Comparison of ENCODE assay signal across 8 mouse cellular contexts in the genomic region with DNA sequence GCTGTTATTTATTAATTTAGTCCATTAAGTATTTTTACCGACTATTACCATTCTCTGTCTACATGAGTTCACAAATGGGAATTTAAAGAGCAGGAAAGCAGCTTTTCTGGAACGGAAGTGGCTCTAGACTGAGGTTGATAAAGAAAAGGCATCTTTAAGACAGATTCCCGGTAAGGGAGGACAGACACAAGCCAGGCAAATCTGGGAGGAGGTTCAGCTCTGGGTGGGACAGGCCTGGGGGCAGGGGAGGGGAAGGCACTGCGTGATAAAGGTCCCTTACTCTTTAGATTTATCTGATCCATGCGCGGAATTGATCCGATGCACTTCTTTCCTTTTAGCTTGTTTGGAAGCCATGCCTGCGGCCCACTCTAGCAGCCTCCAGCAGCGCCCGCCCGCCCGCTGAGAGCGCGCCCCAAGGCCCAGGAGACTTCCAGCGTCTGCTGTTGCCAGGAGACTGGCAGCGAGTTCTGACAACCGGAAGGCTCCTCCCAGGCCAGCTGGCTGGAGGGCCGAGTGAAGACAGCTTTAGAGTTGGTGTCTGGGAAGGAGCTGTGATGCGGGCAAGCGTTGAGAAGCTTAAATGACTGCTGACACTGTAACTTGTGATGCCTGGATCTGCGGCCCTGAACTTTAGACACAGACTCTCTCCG. TPM values are rescaled to one million over a fixed set of nuclear protein-coding genes. Genes with fewer than 3 reads are reported as not detected.
DNase-seq lines count a peak whose midpoint lies in the region; ATAC-seq lines count a peak whose summit lies in the region.

A gene (minus strand): TSS at position 366 of the 650 bp plus-strand sequence.

- no peaks in the 10 kb centered on the region for H3K27me3 ChIP-seq in forebrain, embryonic 10.5 days (ENCODE audit: poor library complexity, severe bottlenecking)
- H3K27me3 ChIP-seq in heart, embryonic 11.5 days (ENCODE audit: control insufficient read depth, insufficient read depth, low read length) = peaks cover 7% of the 10 kb centered on the region; the same call in 1 of the 2 replicates
- no peaks in the 10 kb centered on the region for H3K27me3 ChIP-seq in kidney, embryonic 14.5 days (ENCODE audit: control insufficient read depth, insufficient read depth, low read length)
- no peaks in the 10 kb centered on the region for H3K27me3 ChIP-seq in limb, embryonic 11.5 days (ENCODE audit: control insufficient read depth, insufficient read depth, low read length)

- peak within 1 kb of the TSS; percentile 12; the same call in 1 of the 2 replicates for H3K9ac ChIP-seq in heart, embryonic 11.5 days (ENCODE audit: low read depth, low read length)
- H3K9ac ChIP-seq in kidney, embryonic 14.5 days (ENCODE audit: low read depth, low read length) = peak within 1 kb of the TSS; percentile 37
- H3K9ac ChIP-seq in limb, embryonic 11.5 days (ENCODE audit: low read length) = no peak within 1 kb of the TSS

- H3K4me1 ChIP-seq in forebrain, embryonic 10.5 days = peaks cover 16% of the 10 kb centered on the region
- peaks cover 3% of the 10 kb centered on the region; the same call in 1 of the 2 replicates for H3K4me1 ChIP-seq in heart, embryonic 11.5 days (ENCODE audit: control insufficient read depth, insufficient read depth, low read length)
- H3K4me1 ChIP-seq in kidney, embryonic 14.5 days (ENCODE audit: control insufficient read depth, insufficient read depth, low read length) = peaks cover 8% of the 10 kb centered on the region; the same call in 1 of the 2 replicates
- H3K4me1 ChIP-seq in limb, embryonic 11.5 days (ENCODE audit: control insufficient read depth, insufficient read depth, low read length) = peaks cover 5% of the 10 kb centered on the region

- H3K36me3 ChIP-seq in forebrain, embryonic 10.5 days (replicated peaks) = no peaks in the 10 kb centered on the region
- no peaks in the 10 kb centered on the region for H3K36me3 ChIP-seq in heart, embryonic 11.5 days (ENCODE audit: control insufficient read depth, insufficient read depth, low read length)
- H3K36me3 ChIP-seq in kidney, embryonic 14.5 days (ENCODE audit: control insufficient read depth, insufficient read depth, low read length) = no peaks in the 10 kb centered on the region
- no peaks in the 10 kb centered on the region for H3K36me3 ChIP-seq in limb, embryonic 11.5 days (ENCODE audit: control insufficient read depth, insufficient read depth, low read length)

- 8% methylated on average over 22 of the region's 22 CpGs for WGBS in forebrain, embryonic 10.5 days
- WGBS in heart, embryonic 11.5 days (ENCODE audit: insufficient replicate concordance) = 2% methylated on average over 22 of the region's 22 CpGs
- WGBS in kidney, embryonic 14.5 days = 8% methylated on average over 22 of the region's 22 CpGs
- WGBS in limb, embryonic 11.5 days = 6% methylated on average over 22 of the region's 22 CpGs

- H3K27ac ChIP-seq in forebrain, embryonic 10.5 days = peak within 1 kb of the TSS; percentile 63; the same call in 1 of the 2 replicates
- H3K27ac ChIP-seq in heart, embryonic 11.5 days (ENCODE audit: low read depth, low read length) = no peak within 1 kb of the TSS
- H3K27ac ChIP-seq in kidney, embryonic 14.5 days (ENCODE audit: low read depth, low read length) = no peak within 1 kb of the TSS
- no peak within 1 kb of the TSS for H3K27ac ChIP-seq in limb, embryonic 11.5 days (replicated peaks; ENCODE audit: low read depth, low read length)

- DNase-seq in c-Kit-positive CD71-negative TER-119-negative erythroid progenitor cells, embryonic 14.5 days (ENCODE audit: low read depth) = peak; percentile 34
- peak; percentile 37 for DNase-seq in forebrain, embryonic 10.5 days (ENCODE audit: extremely low spot score, low spot score)
- peak; percentile 59 for DNase-seq in limb, embryonic 11.5 days (ENCODE audit: low spot score)
- DNase-seq in mesoderm, embryonic 11.5 days (ENCODE audit: low read depth, low spot score) = peak; percentile 76
- DNase-seq in skeletal muscle tissue, adult 2 months (ENCODE audit: low read depth, low spot score) = peak; percentile 74
- DNase-seq in T-cell, adult 2 months (ENCODE audit: low spot score) = no peak

- H3K4me3 ChIP-seq in forebrain, embryonic 10.5 days = peak within 1 kb of the TSS; percentile 45
- peak within 1 kb of the TSS; percentile 28 for H3K4me3 ChIP-seq in heart, embryonic 11.5 days (ENCODE audit: low read depth, low read length)
- peak within 1 kb of the TSS; percentile 23; the same call in 1 of the 2 replicates for H3K4me3 ChIP-seq in kidney, embryonic 14.5 days (ENCODE audit: low read length)
- H3K4me3 ChIP-seq in limb, embryonic 11.5 days (ENCODE audit: low read depth, low read length) = no peak within 1 kb of the TSS

- ATAC-seq in heart, embryonic 11.5 days (replicated peaks; ENCODE audit: insufficient number of reproducible peaks, low FRiP score, low TSS enrichment) = peak; percentile 87
- peak; percentile 99 for ATAC-seq in kidney, embryonic 14.5 days (ENCODE audit: low FRiP score, low TSS enrichment)
- ATAC-seq in limb, embryonic 11.5 days (ENCODE audit: insufficient number of reproducible peaks, low FRiP score, low TSS enrichment, low read depth) = peak; percentile 75; the same call in 1 of the 2 replicates

- H3K9me3 ChIP-seq in forebrain, embryonic 10.5 days = no peaks in the 10 kb centered on the region
- no peaks in the 10 kb centered on the region for H3K9me3 ChIP-seq in heart, embryonic 11.5 days (replicated peaks; ENCODE audit: control insufficient read depth, low read length)
- no peaks in the 10 kb centered on the region for H3K9me3 ChIP-seq in kidney, embryonic 14.5 days (ENCODE audit: control insufficient read depth, low read length)
- no peaks in the 10 kb centered on the region for H3K9me3 ChIP-seq in limb, embryonic 11.5 days (ENCODE audit: control insufficient read depth, low read length)

- peak within 1 kb of the TSS; percentile 61 for H3K4me2 ChIP-seq in heart, embryonic 11.5 days
- H3K4me2 ChIP-seq in kidney, embryonic 14.5 days (replicated peaks; ENCODE audit: low read depth, low read length) = peak within 1 kb of the TSS; percentile 46
- peak within 1 kb of the TSS; percentile 31 for H3K4me2 ChIP-seq in limb, embryonic 11.5 days (ENCODE audit: low read depth, severe bottlenecking)

RNA-seq across cellular contexts. Expression of the gene that starts here (rescaled TPM):
- 0.11 and 0.19 TPM in 2 replicates for polyA plus RNA-seq in forebrain, embryonic 10.5 days (2016; fragmentation: Nextera tagmentation; extraction: Ambion mirVana)
- polyA plus RNA-seq in heart, embryonic 11.5 days (2014; fragmentation: Nextera tagmentation; extraction: Ambion mirVana) = 0.14 and 0.24 TPM in 2 replicates
- 0.07 and 0.08 TPM in 2 replicates for polyA plus RNA-seq in kidney, embryonic 14.5 days (2014; fragmentation: Nextera tagmentation; extraction: Ambion mirVana)
- 0.32 and 0.38 TPM in 2 replicates for polyA plus RNA-seq in limb, embryonic 11.5 days (2014; fragmentation: Nextera tagmentation; extraction: Ambion mirVana)

Comparison
In these comparisons a context has a peak if more than half of its experiments do, and no peak if none do; other contexts are left out.
1. Peak in DNase-seq, H3K4me3 ChIP-seq and H3K27ac ChIP-seq in forebrain, embryonic 10.5 days; RNA of the gene not detected or under 1 TPM.
2. Peak in ATAC-seq, H3K4me3 ChIP-seq, H3K9ac ChIP-seq and H3K4me2 ChIP-seq in heart, embryonic 11.5 days; RNA of the gene not detected or under 1 TPM.
3. Peak in ATAC-seq, H3K4me3 ChIP-seq, H3K9ac ChIP-seq and H3K4me2 ChIP-seq in kidney, embryonic 14.5 days; RNA of the gene not detected or under 1 TPM.
4. Peak in DNase-seq, ATAC-seq and H3K4me2 ChIP-seq in limb, embryonic 11.5 days; RNA of the gene not detected or under 1 TPM.